Mouse (Mus musculus): ENCODE data around the gene Lcn8. TPM values are rescaled to one million over a fixed set of nuclear protein-coding genes. Genes with fewer than 3 reads are reported as not detected.

Lcn8 gene
- not detected in 2 replicates for polyA plus RNA-seq (2012)

DNA sequence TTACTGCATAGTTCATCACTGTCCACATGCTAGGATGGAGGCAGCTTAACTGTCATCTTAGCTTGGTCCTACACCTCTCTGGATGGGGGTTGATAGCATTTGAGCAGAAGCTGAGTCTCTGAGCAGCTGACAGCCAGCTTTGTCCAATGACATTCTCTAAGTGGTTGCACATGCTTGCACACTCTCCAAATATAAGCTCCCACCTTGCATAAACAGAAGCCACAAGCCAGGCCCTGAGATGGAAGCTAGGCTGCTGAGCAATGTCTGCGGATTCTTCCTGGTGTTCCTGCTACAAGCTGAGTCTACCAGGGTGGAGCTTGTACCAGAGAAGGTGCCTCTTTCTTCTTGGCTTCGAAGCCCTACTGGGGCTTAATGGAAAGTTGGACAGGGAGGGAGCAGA is at the start of gene Lcn8:
Gene Lcn8 (plus strand): TSS at position 219 of the 400 bp plus-strand sequence.

GRCm38 (mm10) chr2:25607761-25608622 is 44.9 kb upstream of the Lcn8 start, which contains the start of gene Rabl6:
Gene Rabl6 (minus strand): TSS chr2:25608521.

DNA sequence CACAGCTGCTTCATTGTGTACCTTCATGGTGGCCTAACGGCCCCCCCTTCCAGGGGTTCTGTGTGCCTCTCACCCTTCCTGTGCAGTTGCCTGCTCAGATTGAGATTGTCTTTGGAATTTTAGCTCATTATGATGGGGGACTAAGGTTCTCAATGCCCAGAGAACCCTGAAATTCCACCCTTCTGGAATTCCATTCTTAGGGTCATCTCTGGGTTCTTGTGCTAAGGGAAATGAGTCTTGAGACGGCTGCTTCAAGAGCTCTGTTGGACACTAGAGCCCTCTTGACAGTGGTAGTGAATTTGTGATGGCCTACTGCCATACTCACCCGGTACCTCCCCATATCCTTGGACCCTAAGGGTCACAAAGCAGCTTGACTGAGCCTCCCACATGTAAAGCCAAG is 35.3 kb upstream of the Lcn8 start, which contains the start of gene Ccdc183:
Gene Ccdc183 (minus strand): TSS at position 101 of the 400 bp plus-strand sequence.

DNA sequence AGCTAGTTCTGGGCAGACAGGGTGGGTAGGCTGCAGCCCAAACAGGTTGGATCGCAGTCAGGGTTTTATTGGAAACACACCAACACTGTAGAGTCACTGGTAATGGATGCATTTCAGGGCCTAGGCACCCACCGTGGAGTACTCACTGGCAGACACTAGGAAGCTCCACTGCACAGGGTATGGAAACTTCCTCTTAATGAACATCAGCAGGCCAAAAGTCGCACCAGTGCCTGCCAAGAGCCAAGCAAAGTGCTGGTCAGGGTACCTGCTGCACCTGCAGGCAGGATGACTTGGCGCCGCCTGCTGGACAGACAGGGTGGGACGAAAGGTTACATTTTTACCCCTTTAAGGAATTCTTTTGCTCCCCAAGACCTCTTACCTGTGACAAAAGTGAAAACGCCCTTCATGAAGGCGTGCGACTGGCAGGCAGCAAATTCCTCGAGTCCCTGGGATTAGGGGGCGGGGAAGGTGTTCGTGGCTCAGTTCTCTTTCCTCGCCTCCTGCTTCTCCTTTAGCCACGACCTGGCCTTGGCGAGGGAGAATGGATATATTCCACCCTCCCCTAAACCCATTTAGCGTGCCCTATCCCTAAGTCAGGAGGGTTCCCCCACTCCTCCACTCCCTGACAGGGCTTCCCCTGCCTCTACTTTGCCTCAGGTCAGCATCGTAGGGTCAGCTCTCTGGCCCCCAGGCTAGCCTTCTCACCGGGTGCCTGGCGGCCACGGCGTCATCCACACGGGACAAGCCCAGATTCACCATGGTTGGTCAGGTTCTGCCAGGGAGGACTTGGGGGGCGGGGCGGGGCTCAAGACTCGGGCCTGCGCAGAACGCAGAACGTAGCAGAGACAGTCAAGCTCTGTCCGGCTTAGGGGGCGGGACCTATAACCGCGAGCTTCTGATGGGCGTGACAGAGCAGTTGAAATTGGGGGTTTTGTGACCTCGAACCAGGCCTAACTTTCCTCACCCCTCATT is 31.4 kb upstream of the Lcn8 start, which contains the start of gene Tmem141:
Gene Tmem141 (minus strand): TSS at position 777 of the 972 bp plus-strand sequence.

GRCm38 (mm10) chr2:25627811-25628210 is 25.1 kb upstream of the Lcn8 start, which contains the start of gene Fcna:
Gene Fcna (minus strand): TSS chr2:25628030.

GRCm38 (mm10) chr2:25657652-25658051 is 4.7 kb downstream of the Lcn8 start, which contains the start of gene Lcn5:
Gene Lcn5 (plus strand): TSS chr2:25657952.

GRCm38 (mm10) chr2:25676486-25676885 is 23.6 kb downstream of the Lcn8 start, which contains the start of gene Lcn6:
Gene Lcn6 (plus strand): TSS chr2:25676786.

GRCm38 (mm10) chr2:25682426-25682825 is 29.5 kb downstream of the Lcn8 start, which contains the start of gene Lcn10:
Gene Lcn10 (plus strand): TSS chr2:25682726.

GRCm38 (mm10) chr2:25699743-25700142 is 46.8 kb downstream of the Lcn8 start, which contains the start of gene Obp2a:
Gene Obp2a (plus strand): TSS chr2:25700043.

Other genes with a start within 250 kb of the Lcn8 start
- 19.2 and 28.1 TPM in 2 replicates for gene Fut7, start 229.9 kb upstream of the Lcn8 start, polyA plus RNA-seq (2012)
- 58.0 and 85.3 TPM in 2 replicates for gene Abca2, start 224.4 kb upstream of the Lcn8 start, polyA plus RNA-seq (2012)
- gene Clic3, start 196.3 kb upstream of the Lcn8 start, polyA plus RNA-seq (2012) = 0.61 TPM in 1 of 2 replicates, not detected in the other
- gene Paxx, start 192.0 kb upstream of the Lcn8 start, polyA plus RNA-seq (2012) = 81.2 and 90.9 TPM in 2 replicates
- 0.83 and 1.2 TPM in 2 replicates for gene Ptgds, start 183.1 kb upstream of the Lcn8 start, polyA plus RNA-seq (2012)
- not detected in 2 replicates for gene Lcn12, start 159.2 kb upstream of the Lcn8 start, polyA plus RNA-seq (2012)
- 39.7 and 48.0 TPM in 2 replicates for gene Fbxw5, start 152.4 kb upstream of the Lcn8 start, polyA plus RNA-seq (2012)
- gene C8g, start 151.4 kb upstream of the Lcn8 start, polyA plus RNA-seq (2012) = 0.13 and 0.45 TPM in 2 replicates
- gene Traf2, start 106.2 kb upstream of the Lcn8 start, polyA plus RNA-seq (2012) = 11.8 and 12.9 TPM in 2 replicates
- gene Edf1, start 95.3 kb upstream of the Lcn8 start, polyA plus RNA-seq (2012) = 607 and 733 TPM in 2 replicates
- gene Mamdc4, start 78.3 kb upstream of the Lcn8 start, polyA plus RNA-seq (2012) = 2.5 and 2.7 TPM in 2 replicates
- 14.1 and 16.5 TPM in 2 replicates for gene Phpt1, start 77.9 kb upstream of the Lcn8 start, polyA plus RNA-seq (2012)
- gene Ajm1, start 71.4 kb upstream of the Lcn8 start, polyA plus RNA-seq (2012) = 0.37 and 0.81 TPM in 2 replicates
- gene Rabl6, start 44.6 kb upstream of the Lcn8 start, polyA plus RNA-seq (2012) = 76.2 and 87.1 TPM in 2 replicates
- not detected in 2 replicates for gene Ccdc183, start 35.4 kb upstream of the Lcn8 start, polyA plus RNA-seq (2012)
- 11.4 and 11.5 TPM in 2 replicates for gene Tmem141, start 31.1 kb upstream of the Lcn8 start, polyA plus RNA-seq (2012)
- gene Fcna, start 25.1 kb upstream of the Lcn8 start, polyA plus RNA-seq (2012) = 0.49 and 1.0 TPM in 2 replicates
- not detected in 2 replicates for gene Lcn5, start 4.8 kb downstream of the Lcn8 start, polyA plus RNA-seq (2012)
- not detected in 2 replicates for gene Lcn6, start 23.7 kb downstream of the Lcn8 start, polyA plus RNA-seq (2012)
- not detected in 2 replicates for gene Lcn10, start 29.6 kb downstream of the Lcn8 start, polyA plus RNA-seq (2012)
- not detected in 2 replicates for gene Obp2a, start 46.9 kb downstream of the Lcn8 start, polyA plus RNA-seq (2012)
- gene Bmyc, start 53.6 kb downstream of the Lcn8 start, polyA plus RNA-seq (2012) = 115 and 133 TPM in 2 replicates
- gene Obp2b, start 83.9 kb downstream of the Lcn8 start, polyA plus RNA-seq (2012) = not detected in 2 replicates
- not detected in 2 replicates for gene Lcn3, start 112.4 kb downstream of the Lcn8 start, polyA plus RNA-seq (2012)
- gene Lcn11, start 123.9 kb downstream of the Lcn8 start, polyA plus RNA-seq (2012) = not detected in 2 replicates
- not detected in 2 replicates for gene Gm13539, start 129.1 kb downstream of the Lcn8 start, polyA plus RNA-seq (2012)
- gene Glt6d1, start 162.7 kb downstream of the Lcn8 start, polyA plus RNA-seq (2012) = not detected in 2 replicates
- not detected in 2 replicates for gene Lcn9, start 170.0 kb downstream of the Lcn8 start, polyA plus RNA-seq (2012)
- not detected in 2 replicates for gene Sohlh1, start 194.1 kb downstream of the Lcn8 start, polyA plus RNA-seq (2012)
- gene Kcnt1, start 210.6 kb downstream of the Lcn8 start, polyA plus RNA-seq (2012) = 0.01 TPM in 1 of 2 replicates, not detected in the other

Data from megakaryocyte-erythroid progenitor cell, adult 5 weeks (primary cell).